Mouse (Mus musculus) olfactory bulb, adult 2 months (tissue): Measurements from ENCODE around the gene Lamb1.

ENCODE experiments used
- CTCF ChIP-seq: fragments of 200-500 bp; IDR thresholded peaks from 2 replicates; pipeline ENCODE4 v1.5.1; 2012; ENCODE audit warnings: low read depth, mild to moderate bottlenecking, low read length, moderate library complexity; ENCODE audit not compliant: insufficient read depth
- POLR2A ChIP-seq: fragments of 200-500 bp; IDR thresholded peaks from 2 replicates; pipeline ENCODE4 v1.6.1; 2012; ENCODE audit warnings: mild to moderate bottlenecking, low read depth, low read length, moderate library complexity; ENCODE audit not compliant: insufficient read depth

DNA sequence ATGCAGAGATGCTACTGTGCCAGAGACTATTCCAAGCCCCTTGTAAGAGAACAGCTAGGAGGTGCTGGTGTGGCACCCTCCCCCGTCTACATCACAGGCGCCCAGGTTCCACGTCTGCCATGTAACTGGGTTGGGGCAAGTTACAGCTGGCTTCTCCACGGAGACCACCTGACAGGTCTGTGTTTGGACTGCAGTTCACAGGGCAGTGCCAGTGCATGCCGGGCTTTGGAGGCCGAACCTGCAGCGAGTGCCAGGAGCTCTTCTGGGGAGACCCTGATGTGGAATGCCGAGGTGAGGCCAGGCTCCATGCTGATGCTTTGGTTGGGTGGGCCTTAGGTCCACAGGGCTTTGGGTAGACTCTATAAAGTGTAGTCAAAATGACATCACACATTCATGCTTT, 42.7 kb downstream of the Lamb1 start:
- TF ChIP-seq CTCF: no peak
- no peak for TF ChIP-seq POLR2A
